Mouse (Mus musculus): ENCODE data around the gene Mesp1. TPM values are rescaled to one million over a fixed set of nuclear protein-coding genes. Genes with fewer than 3 reads are reported as not detected.
A peak's percentile ranks its signal among the peaks of the same experiment; 100 is the strongest.

The Mesp1 gene
- polyA plus RNA-seq, 1 experiment from 2014 or later = not detected

- WGBS = 2% methylated on average over 46 of the region's 46 CpGs
- Histone ChIP-seq H3K36me3 (ENCODE audit: control insufficient read depth, insufficient read depth, low read length) (no peaks in the 10 kb centered on the region), H3K9ac (ENCODE audit: low read length) (peak within 1 kb of the TSS; percentile 60), H3K27me3 (ENCODE audit: control insufficient read depth, insufficient read depth, low read length) (no peaks in the 10 kb centered on the region), H3K4me2 (ENCODE audit: low read depth, severe bottlenecking) (peak within 1 kb of the TSS; percentile 97), H3K27ac (replicated peaks; ENCODE audit: low read depth, low read length) (no peak within 1 kb of the TSS), H3K4me3 (ENCODE audit: low read depth, low read length) (peak within 1 kb of the TSS; percentile 81), H3K9me3 (ENCODE audit: control insufficient read depth, low read length) (no peaks in the 10 kb centered on the region), H3K4me1 (ENCODE audit: control insufficient read depth, insufficient read depth, low read length) (no peaks in the 10 kb centered on the region)
- ATAC-seq (ENCODE audit: insufficient number of reproducible peaks, low FRiP score, low TSS enrichment, low read depth) = peak; percentile 86
- peak; percentile 86 for DNase-seq (ENCODE audit: low spot score)
Measured at GRCm38 (mm10) chr7:79742659-79743536, 50.7 kb downstream of the Mesp1 start, which contains the start of the genes Pex11a and Wdr93. TSS of gene Pex11a (minus strand) at chr7:79743131. TSS of gene Wdr93 (plus strand) at chr7:79743163.

- Histone ChIP-seq H3K36me3 (ENCODE audit: control insufficient read depth, insufficient read depth, low read length) (no peaks in the 10 kb centered on the region), H3K27ac (replicated peaks; ENCODE audit: low read depth, low read length) (no peak overlapping the region), H3K27me3 (ENCODE audit: control insufficient read depth, insufficient read depth, low read length) (no peaks in the 10 kb centered on the region), H3K4me1 (ENCODE audit: control insufficient read depth, insufficient read depth, low read length) (no peaks in the 10 kb centered on the region), H3K9ac (ENCODE audit: low read length) (peak overlapping the region; percentile 60), H3K4me2 (ENCODE audit: low read depth, severe bottlenecking) (peak overlapping the region; percentile 97), H3K4me3 (ENCODE audit: low read depth, low read length) (peak overlapping the region; percentile 81), H3K9me3 (ENCODE audit: control insufficient read depth, low read length) (no peaks in the 10 kb centered on the region)
- DNase-seq (ENCODE audit: low spot score) = no peak
- no peak for ATAC-seq (ENCODE audit: insufficient number of reproducible peaks, low FRiP score, low TSS enrichment, low read depth)
- 25% methylated on average over 11 of the region's 11 CpGs for WGBS
Measured at GRCm38 (mm10) chr7:79742277-79742658, 51.3 kb downstream of the Mesp1 start.

Other genes with a start within 250 kb of the Mesp1 start
- gene Rhcg, start 176.1 kb downstream of the Mesp1 start, polyA plus RNA-seq (2014; fragmentation: Nextera tagmentation; extraction: Ambion mirVana) = not detected in 2 replicates
- gene Ticrr, start 133.6 kb downstream of the Mesp1 start, polyA plus RNA-seq (2014; fragmentation: Nextera tagmentation; extraction: Ambion mirVana) = 18.7 and 19.8 TPM in 2 replicates
- gene Kif7, start 78.1 kb downstream of the Mesp1 start, polyA plus RNA-seq (2014; fragmentation: Nextera tagmentation; extraction: Ambion mirVana) = 6.1 and 6.3 TPM in 2 replicates
- not detected in 2 replicates for gene Plin1, start 60.9 kb downstream of the Mesp1 start, polyA plus RNA-seq (2014; fragmentation: Nextera tagmentation; extraction: Ambion mirVana)
- gene Pex11a, start 50.7 kb downstream of the Mesp1 start, polyA plus RNA-seq (2014; fragmentation: Nextera tagmentation; extraction: Ambion mirVana) = 9.7 and 14.9 TPM in 2 replicates
- gene Wdr93, start 50.6 kb downstream of the Mesp1 start, polyA plus RNA-seq (2014; fragmentation: Nextera tagmentation; extraction: Ambion mirVana) = 0.07 TPM in 1 of 2 replicates, not detected in the other
- gene Mesp2, start 16.9 kb upstream of the Mesp1 start, polyA plus RNA-seq (2014; fragmentation: Nextera tagmentation; extraction: Ambion mirVana) = 0.13 and 0.32 TPM in 2 replicates
- gene Anpep, start 67.3 kb upstream of the Mesp1 start, polyA plus RNA-seq (2014; fragmentation: Nextera tagmentation; extraction: Ambion mirVana) = 13.1 and 14.0 TPM in 2 replicates
- 41.2 and 47.3 TPM in 2 replicates for gene Ap3s2, start 126.9 kb upstream of the Mesp1 start, polyA plus RNA-seq (2014; fragmentation: Nextera tagmentation; extraction: Ambion mirVana)
- gene Arpin, start 141.6 kb upstream of the Mesp1 start, polyA plus RNA-seq (2014; fragmentation: Nextera tagmentation; extraction: Ambion mirVana) = 17.8 and 17.9 TPM in 2 replicates
- 15.4 and 17.0 TPM in 2 replicates for gene Zfp710, start 231.0 kb upstream of the Mesp1 start, polyA plus RNA-seq (2014; fragmentation: Nextera tagmentation; extraction: Ambion mirVana)